Mouse (Mus musculus): Measurements from ENCODE around the gene Rxra. TPM values are rescaled to one million over a fixed set of nuclear protein-coding genes. Genes with fewer than 3 reads are reported as not detected.

The Rxra gene
- total RNA-seq (2012; rRNA removed) = 2.1 and 2.6 TPM in 2 replicates
- total RNA-seq (2014; rRNA removed) = 1.8 and 2.4 TPM in 2 replicates
- polyA plus RNA-seq (2012; ENCODE audit: insufficient read length, low read depth) = 4.1 and 5.5 TPM in 2 replicates

GRCm38 (mm10) chr2:27676106-27676477 lies at the start of gene Rxra:
Rxra (plus strand) TSS chr2:27676440.
- Histone ChIP-seq H3K36me3 (replicated peaks in 1 of 2; ENCODE audit: control insufficient read depth in 1 of 2, insufficient read depth in 1 of 2, low read length in 1 of 2) (no peaks in the 10 kb centered on the region), H3K9me3 (replicated peaks; ENCODE audit: low read length) (no peaks in the 10 kb centered on the region), H3K9ac (ENCODE audit: insufficient read depth, low read depth) (no peak within 1 kb of the TSS; the same call in 1 of the 2 replicates), H3K4me1 (ENCODE audit: control insufficient read depth in 1 of 2, insufficient read depth in 2 of 2) (peaks cover 0 to 3% of the 10 kb centered on the region in 2 experiments; a peak in 1 of 4 replicates), H3K27me3 (replicated peaks) (peaks cover 90% of the 10 kb centered on the region), H3K27ac (ENCODE audit: insufficient read depth, low read depth) (no peak within 1 kb of the TSS), H3K4me2 (ENCODE audit: insufficient read depth, low read depth, poor library complexity, severe bottlenecking) (peak within 1 kb of the TSS; percentile 94), H3K79me2 (replicated peaks; ENCODE audit: control insufficient read depth, extremely low read depth, insufficient read depth, poor library complexity, severe bottlenecking) (no peaks in the 10 kb centered on the region), H3K4me3 (replicated peaks in 1 of 3; ENCODE audit: low read depth in 2 of 3, low read length in 2 of 3, poor library complexity in 1 of 3) (peak within 1 kb of the TSS in 1 of 3 experiments; percentile 43)
- dilution Hi-C loops (cut with MboI; ENCODE audit: extremely low pct_ligation_motif_present, extremely low pct_unique_long_range_greater_than_20kb, low sequenced_read_pairs) = no loop called here
- DNase-seq (ENCODE audit: extremely low read depth) = no peak
- in situ Hi-C loops (cut with MboI; ENCODE audit: low pct_ligation_motif_present, low pct_unique_long_range_greater_than_20kb, low sequenced_read_pairs) = no loop called here
- TF ChIP-seq NRF1 (IDR thresholded peaks at IDR 0.05; ENCODE audit: low read depth, low read length) (no peak), ZNF384 (IDR thresholded peaks at IDR 0.05; ENCODE audit: low read depth, low read length) (no peak), MAFK (IDR thresholded peaks at IDR 0.05; ENCODE audit: insufficient replicate concordance, low read length) (no peak), ZC3H11A (IDR thresholded peaks at IDR 0.05; ENCODE audit: low read depth, low read length) (no peak), RCOR1 (conservative IDR thresholded peaks at IDR 0.05; ENCODE audit: low read depth, low read length) (no peak), CTCF (conservative IDR thresholded peaks at IDR 0.05 in 1 of 2, IDR thresholded peaks at IDR 0.05 in 1 of 2; ENCODE audit: low read depth in 2 of 2, low read length in 2 of 2) (no peak), EP300 (IDR thresholded peaks at IDR 0.05; ENCODE audit: low read length) (no peak), CHD1 (IDR thresholded peaks at IDR 0.05; ENCODE audit: low read depth, low read length) (no peak), HCFC1 (IDR thresholded peaks at IDR 0.05; ENCODE audit: low read depth, low read length) (no peak), ETS1 (conservative IDR thresholded peaks at IDR 0.05; ENCODE audit: low read depth, low read length) (no peak), POLR2A (IDR thresholded peaks at IDR 0.05; ENCODE audit: low read depth, low read length) (no peak), PAX5 (IDR thresholded peaks at IDR 0.05; ENCODE audit: low read length) (no peak), GABPA (IDR thresholded peaks at IDR 0.05; ENCODE audit: insufficient replicate concordance, low read depth, low read length) (no peak), MAZ (IDR thresholded peaks at IDR 0.05; ENCODE audit: low read depth, low read length) (no peak), TBP (conservative IDR thresholded peaks at IDR 0.05; ENCODE audit: low read depth, low read length) (no peak), ZMIZ1 (IDR thresholded peaks at IDR 0.05; ENCODE audit: low read depth, low read length) (no peak), TCF12 (IDR thresholded peaks at IDR 0.05; ENCODE audit: low read depth, low read length) (no peak), MAX (IDR thresholded peaks at IDR 0.05; ENCODE audit: low read length) (no peak)

- DNase-seq (ENCODE audit: extremely low read depth) = no peak
- H3K9ac ChIP-seq (ENCODE audit: insufficient read depth, low read depth) = no peak overlapping the region
- in situ Hi-C loops (cut with MboI; ENCODE audit: low pct_ligation_motif_present, low pct_unique_long_range_greater_than_20kb, low sequenced_read_pairs) (no loop called here), dilution Hi-C loops (cut with MboI; ENCODE audit: extremely low pct_ligation_motif_present, extremely low pct_unique_long_range_greater_than_20kb, low sequenced_read_pairs) (no loop called here)
- no peaks in the 10 kb centered on the region for H3K79me2 ChIP-seq (replicated peaks; ENCODE audit: control insufficient read depth, extremely low read depth, insufficient read depth, poor library complexity, severe bottlenecking)
- H3K36me3 ChIP-seq (replicated peaks in 1 of 2; ENCODE audit: control insufficient read depth in 1 of 2, insufficient read depth in 1 of 2, low read length in 1 of 2) = no peaks in the 10 kb centered on the region
- H3K27ac ChIP-seq (ENCODE audit: insufficient read depth, low read depth) = no peak overlapping the region
- TF ChIP-seq ETS1 (conservative IDR thresholded peaks at IDR 0.05; ENCODE audit: low read depth, low read length) = no peak
- TF ChIP-seq HCFC1 (IDR thresholded peaks at IDR 0.05; ENCODE audit: low read depth, low read length) = no peak
- TF ChIP-seq EP300 (IDR thresholded peaks at IDR 0.05; ENCODE audit: low read length) = no peak
- TF ChIP-seq USF2 (conservative IDR thresholded peaks at IDR 0.05; ENCODE audit: low read depth, low read length) = no peak
- TF ChIP-seq UBTF (IDR thresholded peaks at IDR 0.05; ENCODE audit: low read depth, low read length) = no peak
- TF ChIP-seq BHLHE40 (IDR thresholded peaks at IDR 0.05; ENCODE audit: low read depth, low read length) = no peak
- TF ChIP-seq PAX5 (IDR thresholded peaks at IDR 0.05; ENCODE audit: low read length) = no peak
- no peak for TF ChIP-seq SMC3 (IDR thresholded peaks at IDR 0.05; ENCODE audit: low read depth, low read length)
- no peak for TF ChIP-seq KAT2A (IDR thresholded peaks at IDR 0.05; ENCODE audit: insufficient replicate concordance, low read length)
- no peak for TF ChIP-seq USF1 (IDR thresholded peaks at IDR 0.05; ENCODE audit: low read depth, low read length)
- no peak for TF ChIP-seq CHD1 (IDR thresholded peaks at IDR 0.05; ENCODE audit: low read depth, low read length)
- TF ChIP-seq ZC3H11A (IDR thresholded peaks at IDR 0.05; ENCODE audit: low read depth, low read length) = no peak
- no peak for TF ChIP-seq RAD21 (IDR thresholded peaks at IDR 0.05; ENCODE audit: low read depth, low read length)
- TF ChIP-seq POLR2AphosphoS2 (IDR thresholded peaks at IDR 0.05; ENCODE audit: low read depth, low read length) = no peak
- no peak overlapping the region for H3K4me2 ChIP-seq (ENCODE audit: insufficient read depth, low read depth, poor library complexity, severe bottlenecking)
- H3K4me1 ChIP-seq (ENCODE audit: control insufficient read depth in 1 of 2, insufficient read depth in 2 of 2) = no peaks in the 10 kb centered on the region
- H3K4me3 ChIP-seq (replicated peaks in 1 of 3; ENCODE audit: low read depth in 2 of 3, low read length in 2 of 3, poor library complexity in 1 of 3) = no peak overlapping the region
- H3K27me3 ChIP-seq (replicated peaks) = peaks cover 70% of the 10 kb centered on the region
- H3K9me3 ChIP-seq (replicated peaks; ENCODE audit: low read length) = no peaks in the 10 kb centered on the region
These were observed 49.6 kb upstream of the Rxra start for GRCm38 (mm10) chr2:27626604-27627003.

Measured in CH12.LX (cell line).